Mouse (Mus musculus) MEL (cell line): ENCODE measurements around the gene Wwc2. TPM values are rescaled to one million over a fixed set of nuclear protein-coding genes. Genes with fewer than 3 reads are reported as not detected.

Experiments
- DNase-seq: peaks from one replicate; pipeline ENCODE4 v3.0.0; 2011; ENCODE audit warnings: low read depth, low spot score
- H3K27ac ChIP-seq: 2 replicates; pipeline ENCODE4 v1.5.1; 2012; ENCODE audit warnings: low read depth, mild to moderate bottlenecking, control low read depth, low read length, moderate library complexity; ENCODE audit not compliant: control insufficient read depth
- H3K27me3 ChIP-seq, 2 experiments: fragments of 150-350 bp in 1 of 2; sonication (generic) in 1 of 2; 2 replicates each; pipeline ENCODE4 v1.6.1; 2012; ENCODE audit warnings: low read length in 2 of 2, mild to moderate bottlenecking in 2 of 2, improper control_type of control experiment in 1 of 2, moderate library complexity in 1 of 2; ENCODE audit not compliant: insufficient read depth in 2 of 2, control insufficient read depth in 1 of 2
- H3K36me3 ChIP-seq, 2 experiments: 2 replicates each; pipeline ENCODE4 v1.6.1; 2012 to 2014; ENCODE audit warnings: low read length in 2 of 2, improper control_type of control experiment in 1 of 2, inconsistent platforms in 1 of 2, mild to moderate bottlenecking in 1 of 2; ENCODE audit not compliant: insufficient read depth in 2 of 2, control insufficient read depth in 1 of 2
- H3K4me1 ChIP-seq, 2 experiments: fragments of 150-350 bp in 1 of 2; sonication (generic) in 1 of 2; 2 replicates each; pipeline ENCODE4 v1.6.1; 2012; ENCODE audit warnings: low read length in 2 of 2, improper control_type of control experiment in 1 of 2, mild to moderate bottlenecking in 1 of 2; ENCODE audit not compliant: insufficient read depth in 2 of 2, control insufficient read depth in 1 of 2
- H3K4me3 ChIP-seq, 2 experiments: fragments of 150-350 bp in 1 of 2; sonication (generic) in 1 of 2; 2 replicates each; pipeline ENCODE4 v1.5.1; 2012; ENCODE audit warnings: low read depth in 2 of 2, low read length in 2 of 2, mild to moderate bottlenecking in 2 of 2, moderate library complexity in 2 of 2, control low read depth in 1 of 2, improper control_type of control experiment in 1 of 2; ENCODE audit not compliant: control insufficient read depth in 1 of 2, insufficient read depth in 1 of 2
- H3K79me2 ChIP-seq: 2 replicates; pipeline ENCODE4 v1.6.1; 2012; ENCODE audit warnings: mild to moderate bottlenecking, low read length, moderate library complexity; ENCODE audit not compliant: control insufficient read depth, poor library complexity, insufficient read depth
- H3K9ac ChIP-seq: 2 replicates; pipeline ENCODE4 v1.6.1; 2012; ENCODE audit warnings: low read depth, mild to moderate bottlenecking, control low read depth, low read length, moderate library complexity; ENCODE audit not compliant: control insufficient read depth, poor library complexity, severe bottlenecking
- H3K9me3 ChIP-seq: fragments of 150-350 bp; sonication (generic); replicated peaks from 2 replicates; pipeline ENCODE4 v1.6.1; 2012; ENCODE audit warnings: mild to moderate bottlenecking, low read length, improper control_type of control experiment, moderate library complexity; ENCODE audit not compliant: insufficient read depth
- CHD1 ChIP-seq: IDR thresholded peaks from 2 replicates; pipeline ENCODE4 v1.6.1; 2012; ENCODE audit warnings: low read depth, mild to moderate bottlenecking, inconsistent platforms, low read length, improper control_type of control experiment
- CHD2 ChIP-seq: IDR thresholded peaks from 2 replicates; pipeline ENCODE4 v1.6.1; 2011; ENCODE audit warnings: low read length, improper control_type of control experiment
- EP300 ChIP-seq, 2 experiments: IDR thresholded peaks; 2 replicates each; pipeline ENCODE4 v1.6.1; 2011; ENCODE audit warnings: improper control_type of control experiment in 2 of 2, low read length in 2 of 2, low read depth in 1 of 2, mild to moderate bottlenecking in 1 of 2
- HCFC1 ChIP-seq: IDR thresholded peaks from 2 replicates; pipeline ENCODE4 v1.6.1; 2012; ENCODE audit warnings: low read depth, mild to moderate bottlenecking, inconsistent platforms, low read length, improper control_type of control experiment, moderate library complexity
- JUND ChIP-seq: IDR thresholded peaks from 2 replicates; pipeline ENCODE4 v1.6.1; 2011; ENCODE audit warnings: low read depth, mild to moderate bottlenecking, improper control_type of control experiment, low read length
- MAFK ChIP-seq: IDR thresholded peaks from 2 replicates; pipeline ENCODE4 v1.6.1; 2011; ENCODE audit warnings: low read depth, mild to moderate bottlenecking, low read length, improper control_type of control experiment, borderline replicate concordance
- MEF2A ChIP-seq: IDR thresholded peaks from 2 replicates; pipeline ENCODE4 v1.6.1; 2014; ENCODE audit warnings: low read depth, mild to moderate bottlenecking, inconsistent platforms, low read length, improper control_type of control experiment; ENCODE audit not compliant: poor library complexity, insufficient replicate concordance, severe bottlenecking; ENCODE audit errors: extremely low read depth
- POLR2AphosphoS5 ChIP-seq: IDR thresholded peaks from 2 replicates; pipeline ENCODE4 v1.6.1; 2012; ENCODE audit warnings: low read depth, borderline replicate concordance, mild to moderate bottlenecking, inconsistent platforms, low read length, moderate library complexity, mixed read lengths
- RAD21 ChIP-seq: IDR thresholded peaks from 2 replicates; pipeline ENCODE4 v1.6.1; 2011; ENCODE audit warnings: mild to moderate bottlenecking, low read depth, low read length, improper control_type of control experiment
- SIN3A ChIP-seq: IDR thresholded peaks from 2 replicates; pipeline ENCODE4 v1.6.1; 2012; ENCODE audit warnings: low read length, improper control_type of control experiment, inconsistent platforms
- SMC3 ChIP-seq: IDR thresholded peaks from 2 replicates; pipeline ENCODE4 v1.6.1; 2011; ENCODE audit warnings: low read depth, low read length, improper control_type of control experiment
- TAL1 ChIP-seq: IDR thresholded peaks from 2 replicates; pipeline ENCODE4 v1.6.1; 2012; ENCODE audit warnings: mild to moderate bottlenecking, inconsistent platforms, low read length, moderate library complexity, mixed read lengths
- TBP ChIP-seq: IDR thresholded peaks from 2 replicates; pipeline ENCODE4 v1.8.0; 2011; ENCODE audit warnings: low read depth, low read length, improper control_type of control experiment
- TCF12 ChIP-seq: IDR thresholded peaks from 2 replicates; pipeline ENCODE4 v1.6.1; 2014; ENCODE audit warnings: low read depth, mild to moderate bottlenecking, inconsistent platforms, low read length, improper control_type of control experiment, moderate library complexity
- UBTF ChIP-seq: IDR thresholded peaks from 2 replicates; pipeline ENCODE4 v1.6.1; 2012; ENCODE audit warnings: low read depth, mild to moderate bottlenecking, inconsistent platforms, low read length, improper control_type of control experiment, moderate library complexity, borderline replicate concordance; ENCODE audit not compliant: insufficient read depth
- USF2 ChIP-seq, 2 experiments: IDR thresholded peaks; 2 replicates each; pipeline ENCODE4 v1.6.1; 2011 to 2012; ENCODE audit warnings: improper control_type of control experiment in 2 of 2, low read length in 2 of 2, borderline replicate concordance in 1 of 2, inconsistent platforms in 1 of 2, low read depth in 1 of 2, mild to moderate bottlenecking in 1 of 2; ENCODE audit not compliant: insufficient read depth in 1 of 2
- ZMIZ1 ChIP-seq: IDR thresholded peaks from 2 replicates; pipeline ENCODE4 v1.6.1; 2012; ENCODE audit warnings: low read depth, mild to moderate bottlenecking, inconsistent platforms, low read length, improper control_type of control experiment, moderate library complexity
- ZNF384 ChIP-seq: IDR thresholded peaks from 2 replicates; pipeline ENCODE4 v1.6.1; 2012; ENCODE audit warnings: low read depth, mild to moderate bottlenecking, inconsistent platforms, low read length, improper control_type of control experiment
- polyA plus RNA-seq, 2 experiments: library from polyadenylated mRNA; stranded (reverse) in 1 of 2; unstranded in 1 of 2; fragments of >175 nt in 1 of 2; fragments of >200 nt in 1 of 2; gene quantifications; 2 replicates each; pipeline versions ENCODE4 v1.2.1 to v1.2.4; 2012; ENCODE audit warnings: low replicate concordance in 2 of 2, low read depth in 1 of 2; ENCODE audit not compliant: insufficient read length in 2 of 2, insufficient read depth in 1 of 2, missing spikeins in 1 of 2
- total RNA-seq: library from RNA; depleted of rRNA; stranded (reverse); fragments of 300-350 nt; gene quantifications from 2 replicates; pipeline ENCODE4 v1.2.3, GENCODE M21; 2012

Wwc2 gene
- total and polyA plus RNA-seq, 3 experiments = 7.5 to 14.8 TPM; not detected in 1

- no peak within 1 kb of the TSS for H3K27ac ChIP-seq
Measured at GRCm38 (mm10) chr8:47821843-47822242, 168.9 kb downstream of the Wwc2 start, which contains the start of gene Cldn24. Cldn24 (plus strand) TSS chr8:47822143.

GRCm38 (mm10) chr8:47820914-47821772, 169.6 kb downstream of the Wwc2 start:
- H3K27me3 ChIP-seq = no peaks in the 10 kb centered on the region
- no peak for DNase-seq
- H3K79me2 ChIP-seq = no peaks in the 10 kb centered on the region
- no peak for TF ChIP-seq MEF2A
- no peak for TF ChIP-seq CHD2
- no peak for TF ChIP-seq SIN3A
- TF ChIP-seq TCF12 = no peak
- TF ChIP-seq JUND = no peak
- no peak for TF ChIP-seq CHD1
- no peak for TF ChIP-seq EP300 (IDR thresholded peaks at IDR 0.05; ENCODE audit: low read depth in 1 of 2, low read length in 2 of 2)
- TF ChIP-seq TBP = no peak
- TF ChIP-seq ZNF384 = no peak
- no peak overlapping the region for H3K4me3 ChIP-seq
- no peaks in the 10 kb centered on the region for H3K9me3 ChIP-seq
- no peak overlapping the region for H3K9ac ChIP-seq
- H3K36me3 ChIP-seq = no peaks in the 10 kb centered on the region
- H3K4me1 ChIP-seq = no peaks in the 10 kb centered on the region
- no peak overlapping the region for H3K27ac ChIP-seq

More at GRCm38 (mm10) chr8:47821843-47822242, 168.9 kb downstream of the Wwc2 start, which contains the start of gene Cldn24:
- Histone ChIP-seq H3K9me3 (no peaks in the 10 kb centered on the region), H3K36me3 (no peaks in the 10 kb centered on the region), H3K9ac (no peak within 1 kb of the TSS), H3K4me1 (no peaks in the 10 kb centered on the region), H3K79me2 (no peaks in the 10 kb centered on the region), H3K27me3 (no peaks in the 10 kb centered on the region), H3K4me3 (no peak within 1 kb of the TSS)
- TF ChIP-seq POLR2AphosphoS5 (no peak), UBTF (no peak), RAD21 (no peak)
- no peak for DNase-seq

GRCm38 (mm10) chr8:47819034-47819433, 171.7 kb downstream of the Wwc2 start:
- Histone ChIP-seq H3K9me3 (no peaks in the 10 kb centered on the region), H3K27ac (no peak overlapping the region), H3K4me1 (no peaks in the 10 kb centered on the region)

More at GRCm38 (mm10) chr8:47819034-47819433, 171.7 kb downstream of the Wwc2 start:
- Histone ChIP-seq H3K9ac (no peak overlapping the region), H3K79me2 (no peaks in the 10 kb centered on the region), H3K4me3 (no peak overlapping the region), H3K27me3 (no peaks in the 10 kb centered on the region), H3K36me3 (no peaks in the 10 kb centered on the region)
- DNase-seq = no peak
- TF ChIP-seq HCFC1 = no peak
- TF ChIP-seq EP300 (IDR thresholded peaks at IDR 0.05; ENCODE audit: low read depth in 1 of 2, low read length in 2 of 2) = no peak
- no peak for TF ChIP-seq MAFK
- no peak for TF ChIP-seq ZMIZ1
- no peak for TF ChIP-seq SMC3
- TF ChIP-seq USF2 (IDR thresholded peaks at IDR 0.05; ENCODE audit: borderline replicate concordance in 1 of 2, insufficient read depth in 1 of 2, low read depth in 1 of 2, low read length in 2 of 2) = no peak
- TF ChIP-seq CHD1 = no peak
- TF ChIP-seq TAL1 = no peak
